Mouse (Mus musculus) embryonic facial prominence, embryonic 14.5 days (tissue): ENCODE data around the gene Tecpr2. TPM values are rescaled to one million over a fixed set of nuclear protein-coding genes. Genes with fewer than 3 reads are reported as not detected.
A peak's percentile ranks its signal among the peaks of the same experiment; 100 is the strongest.

Experiments
- ATAC-seq: fragments of 200-750 bp; cut with Nextera tagmentation; 2 replicates; pipeline ENCODE4 v1.8.0; 2017; ENCODE audit warnings: low read depth, moderate number of reproducible peaks, moderate TSS enrichment
- DNase-seq: peaks from one replicate; pipeline ENCODE4 v3.0.0-alpha.2; 2015; ENCODE audit warnings: low spot score
- H3K27ac ChIP-seq: fragments of 300-500 bp; sonication (generic); replicated peaks from 2 replicates; pipeline ENCODE4 v1.5.1; 2014; ENCODE audit warnings: low read depth, mild to moderate bottlenecking, low read length, moderate library complexity
- H3K27me3 ChIP-seq: fragments of 300-500 bp; sonication (generic); replicated peaks from 2 replicates; pipeline ENCODE4 v1.6.1; 2014; ENCODE audit warnings: low read length; ENCODE audit not compliant: control insufficient read depth, insufficient read depth
- H3K36me3 ChIP-seq: fragments of 300-500 bp; sonication (generic); 2 replicates; pipeline ENCODE4 v1.6.1; 2014; ENCODE audit warnings: low read length, mixed read lengths; ENCODE audit not compliant: control insufficient read depth, insufficient read depth
- H3K4me1 ChIP-seq: fragments of 300-500 bp; sonication (generic); 2 replicates; pipeline ENCODE4 v1.6.1; 2014; ENCODE audit warnings: antibody characterized with exemption, low read length; ENCODE audit not compliant: control insufficient read depth, insufficient read depth
- H3K4me2 ChIP-seq: fragments of 300-500 bp; sonication (generic); 2 replicates; pipeline ENCODE4 v1.6.1; 2014; ENCODE audit warnings: low read depth, mild to moderate bottlenecking, low read length, moderate library complexity, mixed read lengths
- H3K4me3 ChIP-seq: fragments of 300-500 bp; sonication (generic); 2 replicates; pipeline ENCODE4 v1.5.1; 2014; ENCODE audit warnings: low read depth, mild to moderate bottlenecking, low read length
- H3K9ac ChIP-seq: fragments of 300-500 bp; sonication (generic); 2 replicates; pipeline ENCODE4 v1.6.1; 2014; ENCODE audit warnings: low read depth, mild to moderate bottlenecking, low read length, moderate library complexity, mixed read lengths
- H3K9me3 ChIP-seq: fragments of 300-500 bp; sonication (generic); 2 replicates; pipeline ENCODE4 v1.6.1; 2016; ENCODE audit warnings: low read length; ENCODE audit not compliant: control insufficient read depth
- WGBS: fragments of 180-500 bp; shearing (Covaris S2); extraction: QIAGEN DNeasy Blood & Tissue Kit; methylation state at CpG from one replicate; pipeline ENCODE4 v1.1.7; 2014; 5-methylcytosine and 5-hydroxymethylcytosine counted together
- polyA plus RNA-seq: library from polyadenylated mRNA; unstranded; fragments of >200 nt; fragmentation: Nextera tagmentation; extraction: Ambion mirVana; gene quantifications from 2 replicates; pipeline ENCODE4 v1.2.1, GENCODE M21; 2014

The Tecpr2 gene
- polyA plus RNA-seq, 1 experiment from 2014 or later: 4.3 TPM

DNA sequence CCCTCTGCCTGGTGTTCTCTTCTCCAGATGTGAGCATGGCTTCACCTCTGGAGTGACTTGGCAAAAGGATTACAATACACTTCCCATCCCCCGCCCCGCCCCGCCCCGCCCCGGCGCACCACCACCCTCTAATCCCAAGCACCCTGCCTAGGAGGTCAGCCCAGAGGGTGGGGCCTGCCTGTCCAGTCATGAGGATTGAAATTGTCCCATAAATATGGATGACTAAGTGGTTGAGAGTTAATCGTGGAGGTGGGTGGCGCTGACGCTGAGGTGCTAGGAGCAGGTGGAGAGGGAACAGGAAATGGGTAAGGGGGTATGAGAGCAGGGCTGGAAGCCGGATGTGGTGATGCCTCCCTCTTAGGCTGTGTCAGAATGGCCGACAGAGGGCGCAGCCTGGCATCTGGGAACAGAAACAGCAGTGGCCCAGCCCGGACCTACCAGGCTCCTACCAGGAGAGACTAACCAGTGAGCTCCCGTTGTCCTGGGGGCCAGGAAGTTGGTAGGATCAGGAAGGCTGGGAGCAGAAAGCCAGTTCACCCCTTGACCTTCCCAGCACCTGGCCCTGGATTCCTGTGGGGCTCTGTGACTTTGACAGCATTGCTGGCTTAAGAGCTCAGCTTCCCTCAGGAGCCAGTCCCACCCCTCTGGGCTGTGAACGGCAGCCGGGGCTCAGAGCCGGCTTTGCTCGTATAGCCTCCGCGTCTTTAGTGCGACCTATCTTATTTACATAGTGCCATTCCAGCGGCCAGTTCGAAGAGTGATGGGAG is 102.5 kb downstream of the Tecpr2 start:
- DNase-seq (peak; percentile 88), ATAC-seq (peak; percentile 90)
- no peaks in the 10 kb centered on the region for H3K9me3 ChIP-seq
- 2% methylated on average over 23 of the region's 23 CpGs for WGBS
- H3K4me3 ChIP-seq: peak overlapping the region; percentile 55
- peak overlapping the region; percentile 71 for H3K27ac ChIP-seq
- H3K9ac ChIP-seq: peak overlapping the region; percentile 76
- no peaks in the 10 kb centered on the region; the same call in 1 of the 2 replicates for H3K4me1 ChIP-seq
- no peaks in the 10 kb centered on the region for H3K36me3 ChIP-seq
- no peaks in the 10 kb centered on the region for H3K27me3 ChIP-seq
- H3K4me2 ChIP-seq: peak overlapping the region; percentile 70

DNA sequence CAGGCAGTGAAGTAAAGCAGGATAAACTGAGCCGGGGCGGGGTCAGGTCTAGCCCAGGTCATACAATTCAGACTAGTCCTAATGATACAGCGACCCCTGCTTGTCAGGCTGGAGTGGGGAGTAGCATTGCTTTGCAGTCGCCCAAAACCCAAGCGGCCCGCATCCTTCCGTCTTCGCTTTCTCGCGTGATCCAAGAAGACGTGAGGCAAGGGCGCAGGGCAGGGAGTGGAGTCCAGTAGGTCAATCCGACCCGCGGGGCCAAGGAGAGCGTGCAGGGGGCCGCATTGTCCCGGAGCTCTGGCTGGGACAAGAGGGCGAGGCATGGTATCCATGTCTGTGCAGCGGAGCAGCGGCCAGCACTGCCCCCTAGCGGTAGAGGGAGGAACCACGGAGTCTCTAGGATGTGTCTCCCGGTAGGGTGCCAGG is 103.1 kb downstream of the Tecpr2 start:
- Histone ChIP-seq H3K36me3 (no peaks in the 10 kb centered on the region), H3K9me3 (no peaks in the 10 kb centered on the region), H3K4me2 (peak overlapping the region; percentile 70), H3K27me3 (no peaks in the 10 kb centered on the region), H3K27ac (peak overlapping the region; percentile 71), H3K4me3 (peak overlapping the region; percentile 55), H3K4me1 (no peaks in the 10 kb centered on the region; the same call in 1 of the 2 replicates), H3K9ac (peak overlapping the region; percentile 76)
- DNase-seq: peak; percentile 91
- peak; percentile 93 for ATAC-seq
- under 1% methylated on average over 22 of the region's 24 CpGs for WGBS

GRCm38 (mm10) chr12:110992771-110993170 is 103.7 kb downstream of the Tecpr2 start:
- H3K4me3 ChIP-seq: peak overlapping the region; percentile 55
- H3K4me2 ChIP-seq: peak overlapping the region; percentile 70
- no peak for ATAC-seq
- no peaks in the 10 kb centered on the region; the same call in 1 of the 2 replicates for H3K4me1 ChIP-seq
- WGBS: 70% methylated on average over 12 of the region's 12 CpGs
- H3K27ac ChIP-seq: no peak overlapping the region
- peaks cover 2% of the 10 kb centered on the region; the same call in 1 of the 2 replicates for H3K9me3 ChIP-seq
- H3K27me3 ChIP-seq: no peaks in the 10 kb centered on the region
- no peak for DNase-seq
- H3K9ac ChIP-seq: no peak overlapping the region
- H3K36me3 ChIP-seq: no peaks in the 10 kb centered on the region

DNA sequence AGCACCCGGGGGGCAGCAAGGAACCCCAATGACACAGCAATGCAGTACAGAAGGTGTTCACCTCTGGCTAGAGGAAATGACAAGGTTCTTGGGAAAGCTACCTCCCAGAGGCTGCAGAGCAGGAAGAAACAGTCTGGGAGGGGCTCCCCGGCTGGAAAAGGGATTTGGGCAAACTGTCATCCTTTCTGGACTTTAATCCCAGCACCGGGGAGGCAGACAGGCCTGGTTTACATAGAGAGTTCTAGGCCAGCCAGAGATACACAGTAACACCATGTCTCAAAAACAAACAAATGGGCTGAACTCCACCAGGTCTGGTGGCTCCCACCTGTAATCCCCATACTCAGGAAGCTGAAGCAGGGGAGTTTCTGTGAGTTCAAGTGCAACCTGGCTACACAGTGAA is 104.2 kb downstream of the Tecpr2 start:
- no peaks in the 10 kb centered on the region for H3K36me3 ChIP-seq
- H3K4me1 ChIP-seq: no peaks in the 10 kb centered on the region; the same call in 1 of the 2 replicates
- WGBS: 74% methylated on average over 3 of the region's 3 CpGs
- H3K4me2 ChIP-seq: no peak overlapping the region
- DNase-seq (no peak), ATAC-seq (no peak)
- H3K27ac ChIP-seq: no peak overlapping the region
- no peak overlapping the region for H3K4me3 ChIP-seq
- H3K9me3 ChIP-seq: peaks cover 7% of the 10 kb centered on the region; the same call in 1 of the 2 replicates
- H3K9ac ChIP-seq: no peak overlapping the region
- no peaks in the 10 kb centered on the region for H3K27me3 ChIP-seq

- 44% methylated on average over 12 of the region's 12 CpGs for WGBS
- no peak overlapping the region for H3K9ac ChIP-seq
- no peaks in the 10 kb centered on the region for H3K27me3 ChIP-seq
- peaks cover 8% of the 10 kb centered on the region; the same call in 1 of the 2 replicates for H3K9me3 ChIP-seq
- no peak for DNase-seq
- H3K36me3 ChIP-seq: no peaks in the 10 kb centered on the region
- H3K4me2 ChIP-seq: no peak overlapping the region
- H3K27ac ChIP-seq: no peak overlapping the region
- H3K4me1 ChIP-seq: no peaks in the 10 kb centered on the region; the same call in 1 of the 2 replicates
- no peak overlapping the region for H3K4me3 ChIP-seq
- no peak for ATAC-seq
These were observed 105.6 kb downstream of the Tecpr2 start for GRCm38 (mm10) chr12:110994666-110995065.

DNA sequence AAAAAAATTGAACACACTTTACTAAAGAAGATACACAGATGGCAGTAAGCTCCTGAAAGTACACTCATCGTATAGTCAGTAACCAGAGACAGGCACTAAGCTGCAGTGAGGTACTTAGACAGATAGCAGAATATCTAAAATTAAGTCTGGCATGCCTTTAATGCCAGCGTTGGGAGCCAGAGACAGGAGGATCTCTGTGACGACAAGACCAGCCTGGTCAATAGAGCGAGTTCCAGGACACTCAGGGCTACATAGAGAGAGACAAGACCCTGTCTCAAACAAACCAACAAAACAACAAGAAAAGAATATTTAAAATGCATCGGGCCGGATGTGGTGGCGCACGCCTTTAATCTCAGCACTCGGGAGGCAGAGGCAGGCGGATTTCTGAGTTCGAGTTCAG is 109.0 kb downstream of the Tecpr2 start:
- H3K36me3 ChIP-seq: no peaks in the 10 kb centered on the region
- 95% methylated on average over 11 of the region's 11 CpGs for WGBS
- no peak overlapping the region for H3K27ac ChIP-seq
- no peaks in the 10 kb centered on the region for H3K4me1 ChIP-seq
- H3K9me3 ChIP-seq: peaks cover 8% of the 10 kb centered on the region; the same call in 1 of the 2 replicates
- no peak overlapping the region for H3K4me2 ChIP-seq
- no peaks in the 10 kb centered on the region for H3K27me3 ChIP-seq
- no peak overlapping the region for H3K9ac ChIP-seq
- no peak for ATAC-seq
- no peak for DNase-seq
- no peak overlapping the region for H3K4me3 ChIP-seq

- 88% methylated on average over 2 of the region's 2 CpGs for WGBS
- H3K4me1 ChIP-seq: no peaks in the 10 kb centered on the region
- no peak for DNase-seq
- peaks cover 8% of the 10 kb centered on the region; the same call in 1 of the 2 replicates for H3K9me3 ChIP-seq
- no peaks in the 10 kb centered on the region for H3K27me3 ChIP-seq
- no peak for ATAC-seq
- H3K4me3 ChIP-seq: no peak overlapping the region
- H3K9ac ChIP-seq: no peak overlapping the region
- no peak overlapping the region for H3K27ac ChIP-seq
- no peaks in the 10 kb centered on the region for H3K36me3 ChIP-seq
- no peak overlapping the region for H3K4me2 ChIP-seq
These were observed 110.8 kb downstream of the Tecpr2 start for GRCm38 (mm10) chr12:110999820-111000219.

DNA sequence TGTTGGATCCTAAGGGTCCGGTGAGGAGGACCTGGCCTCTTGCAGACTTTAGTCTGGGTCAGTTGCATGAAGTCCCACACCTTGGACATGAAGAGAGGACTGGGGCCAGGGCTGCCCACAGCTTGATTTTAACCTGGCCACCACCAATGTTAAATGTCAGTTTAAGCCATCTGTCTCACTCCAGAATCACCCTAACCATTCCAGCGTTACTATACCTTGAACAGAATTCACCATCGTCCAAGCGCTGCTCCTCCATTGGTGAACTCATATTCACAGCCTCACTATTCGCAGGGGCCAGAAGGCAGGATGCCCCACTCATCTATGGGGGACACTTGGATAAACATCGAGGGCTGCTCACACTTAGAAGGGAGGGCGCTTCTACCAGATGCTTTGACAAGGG is 111.9 kb downstream of the Tecpr2 start:
- DNase-seq: no peak
- Histone ChIP-seq H3K9me3 (peaks cover 8% of the 10 kb centered on the region; the same call in 1 of the 2 replicates), H3K27ac (no peak overlapping the region), H3K4me2 (no peak overlapping the region), H3K9ac (no peak overlapping the region), H3K36me3 (no peaks in the 10 kb centered on the region), H3K27me3 (no peaks in the 10 kb centered on the region), H3K4me3 (no peak overlapping the region), H3K4me1 (peaks cover 1% of the 10 kb centered on the region; the same call in 1 of the 2 replicates)
- WGBS: 93% methylated on average over 7 of the region's 7 CpGs
- no peak for ATAC-seq
